Mouse (Mus musculus) heart, adult 2 months (tissue): ENCODE results near the gene Elk4. TPM values are rescaled to one million over a fixed set of nuclear protein-coding genes. Genes with fewer than 3 reads are reported as not detected.

Experiments
- DNase-seq, 2 experiments: peaks; one replicate each; pipeline ENCODE4 v3.0.0; 2021
- H3K27ac ChIP-seq: fragments of 200-600 bp; 2 replicates; pipeline ENCODE4 v1.8.1; 2022
- H3K27me3 ChIP-seq: fragments of 200-500 bp; 2 replicates; pipeline ENCODE4 v1.6.1; 2012; ENCODE audit warnings: mild to moderate bottlenecking, low read length, inconsistent platforms, mixed read lengths; ENCODE audit not compliant: control insufficient read depth, insufficient read depth
- H3K36me3 ChIP-seq: fragments of 200-500 bp; 2 replicates; pipeline ENCODE4 v1.6.1; 2012; ENCODE audit warnings: low read length, inconsistent platforms; ENCODE audit not compliant: control insufficient read depth, insufficient read depth
- H3K4me1 ChIP-seq: fragments of 200-500 bp; 2 replicates; pipeline ENCODE4 v1.6.1; 2011; ENCODE audit warnings: low read length; ENCODE audit not compliant: control insufficient read depth, insufficient read depth
- H3K4me3 ChIP-seq: fragments of 200-600 bp; 2 replicates; pipeline ENCODE4 v1.8.1; 2022
- H3K79me2 ChIP-seq: fragments of 200-500 bp; replicated peaks from 2 replicates; pipeline ENCODE4 v1.6.1; 2012; ENCODE audit warnings: mild to moderate bottlenecking, inconsistent platforms, low read length, moderate library complexity, mixed read lengths; ENCODE audit not compliant: control insufficient read depth, insufficient read depth
- H3K9ac ChIP-seq: fragments of 200-500 bp; 2 replicates; pipeline ENCODE4 v1.6.1; 2012; ENCODE audit warnings: low read depth, mild to moderate bottlenecking, control low read depth, inconsistent platforms, low read length, mixed read lengths
- CTCF ChIP-seq: fragments of 200-600 bp; IDR thresholded peaks from 2 replicates; pipeline ENCODE4 v1.8.1; 2022; ENCODE audit warnings: antibody characterized with exemption, mild to moderate bottlenecking, moderate library complexity
- EP300 ChIP-seq: fragments of 200-500 bp; IDR thresholded peaks from 2 replicates; pipeline ENCODE4 v1.6.1; 2011; ENCODE audit warnings: low read depth, low read length, control low read depth; ENCODE audit not compliant: insufficient read depth
- POLR2A ChIP-seq: fragments of 200-500 bp; IDR thresholded peaks from 2 replicates; pipeline ENCODE4 v1.6.1; 2011; ENCODE audit warnings: mild to moderate bottlenecking, low read depth, low read length, control low read depth; ENCODE audit not compliant: insufficient read depth
- WGBS: fragments of 180-500 bp; shearing (Covaris S2); methylation state at CpG from one replicate; pipeline ENCODE4 v1.1.7; 2018; 5-methylcytosine and 5-hydroxymethylcytosine counted together
- intact Hi-C: fragments of 180-260 bp; cut with DNase I; formaldehyde crosslinking; loops from one replicate; pipeline ENCODE4 v1.15.1; 2025
- polyA plus RNA-seq: library from polyadenylated mRNA; depleted of rRNA; stranded (reverse); fragments of >200 nt; gene quantifications from 2 replicates; pipeline ENCODE4 v1.2.3, GENCODE M21; 2012
- total RNA-seq, 2 experiments: library from RNA; stranded (reverse); gene quantifications; 2 replicates each; pipeline ENCODE4 v1.2.3; 2021

Elk4 gene
- total and polyA plus RNA-seq, 3 experiments = 20.8 to 77.4 (median 76.5) TPM

DNA sequence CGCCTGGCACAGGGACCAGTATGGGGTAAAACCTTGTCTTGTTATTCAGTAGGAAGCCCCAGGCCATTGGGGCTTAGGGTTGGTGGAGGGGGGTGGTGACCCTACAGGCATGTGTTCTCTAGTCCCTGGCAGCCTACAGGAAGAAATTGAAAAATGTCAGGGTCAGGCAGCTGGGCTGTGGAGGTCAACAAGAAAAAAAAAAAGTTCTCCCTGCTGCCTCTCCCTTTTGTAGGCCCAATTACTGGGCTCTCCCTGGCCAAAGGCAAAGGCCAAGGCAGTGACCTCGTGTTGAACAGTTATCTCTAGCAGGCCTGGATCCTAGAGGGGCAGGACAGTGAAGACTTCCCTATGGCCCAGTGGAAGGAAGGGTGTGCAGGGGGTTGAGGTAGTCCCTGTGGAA is 26.9 kb upstream of the Elk4 start:
- no peak for TF ChIP-seq POLR2A
- TF ChIP-seq EP300 = no peak
- TF ChIP-seq CTCF = no peak
- WGBS = 68% methylated on average over 2 of the region's 2 CpGs

DNA sequence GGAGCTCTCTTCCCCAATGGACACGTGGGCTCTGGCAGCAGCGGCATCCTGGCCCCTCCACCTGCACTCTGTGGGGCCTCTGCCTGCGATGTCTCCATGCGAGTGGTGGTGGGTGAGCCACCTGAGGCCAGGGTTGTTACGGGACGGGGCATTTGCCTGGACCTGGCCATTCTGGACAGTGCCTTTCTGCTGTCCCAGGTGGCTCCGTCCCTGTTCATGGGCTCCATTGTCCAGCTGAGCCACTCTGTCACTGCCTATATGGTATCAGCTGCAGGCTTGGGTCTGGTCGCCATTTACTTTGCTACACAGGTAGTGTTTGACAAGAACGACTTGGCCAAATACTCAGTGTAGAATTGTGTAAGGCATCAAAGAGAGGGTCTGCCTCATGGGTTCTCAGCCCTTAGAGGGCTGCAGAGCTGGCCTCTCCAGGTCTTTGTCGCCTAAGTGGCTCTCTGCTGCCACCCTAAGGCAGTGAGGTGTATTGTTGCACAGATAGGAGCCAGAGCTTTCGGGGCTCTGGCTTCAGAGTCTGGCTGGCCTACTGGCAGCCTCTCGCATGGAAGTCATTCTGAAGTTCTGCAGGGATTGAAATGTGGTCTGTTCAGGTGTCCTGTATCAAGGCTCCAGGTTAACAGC is 25.9 kb upstream of the Elk4 start:
- Histone ChIP-seq H3K79me2 (no peaks in the 10 kb centered on the region), H3K4me3 (no peak overlapping the region), H3K4me1 (peaks cover 1% of the 10 kb centered on the region; the same call in 1 of the 2 replicates), H3K27ac (no peak overlapping the region), H3K9ac (no peak overlapping the region), H3K36me3 (no peaks in the 10 kb centered on the region), H3K27me3 (no peaks in the 10 kb centered on the region)
- DNase-seq = peak; percentile 67 to 83
- intact Hi-C loops = loop anchor here (1.0 to 10.0 kb wide), 3 partner anchors 44 to 253 kb away; no protein-coding TSS in a partner anchor
- WGBS = 56% methylated on average over 12 of the region's 12 CpGs
- 0 out of 2 replicates have a peak, but pooled peaks have one; percentile 61 for TF ChIP-seq EP300
- peak; percentile 97 for TF ChIP-seq CTCF
- no peak for TF ChIP-seq POLR2A

More for the DNA sequence above, 26.9 kb upstream of the Elk4 start:
- no peak overlapping the region for H3K27ac ChIP-seq
- H3K4me1 ChIP-seq = peaks cover 1% of the 10 kb centered on the region; the same call in 1 of the 2 replicates
- intact Hi-C loops = loop anchor here (10.0 kb wide), 1 partner anchor 254 kb away; no protein-coding TSS in a partner anchor
- H3K36me3 ChIP-seq = no peaks in the 10 kb centered on the region
- no peak overlapping the region for H3K9ac ChIP-seq
- no peak for DNase-seq
- H3K79me2 ChIP-seq = no peaks in the 10 kb centered on the region
- H3K27me3 ChIP-seq = no peaks in the 10 kb centered on the region
- no peak overlapping the region for H3K4me3 ChIP-seq

- Histone ChIP-seq H3K4me3 (no peak overlapping the region), H3K27ac (no peak overlapping the region), H3K9ac (no peak overlapping the region), H3K27me3 (no peaks in the 10 kb centered on the region), H3K4me1 (peaks cover 1% of the 10 kb centered on the region; the same call in 1 of the 2 replicates), H3K36me3 (no peaks in the 10 kb centered on the region), H3K79me2 (no peaks in the 10 kb centered on the region)
- TF ChIP-seq CTCF = no peak; the same call in 1 of the 2 replicates
- peak; percentile 58; the same call in 1 of the 2 replicates for TF ChIP-seq EP300
- WGBS = 12% methylated on average over 5 of the region's 5 CpGs
- peak; percentile 71 to 83 for DNase-seq
- intact Hi-C loops = loop anchor here (2.0 to 10.0 kb wide), 2 partner anchors 134 to 252 kb away; no protein-coding TSS in a partner anchor
These were observed 24.5 kb upstream of the Elk4 start for GRCm38 (mm10) chr1:131982907-131983306.

- TF ChIP-seq EP300 = no peak
- no peak for TF ChIP-seq POLR2A
- no peak for TF ChIP-seq CTCF
- intact Hi-C loops = loop anchor here (2.0 to 10.0 kb wide), 2 partner anchors 133 to 251 kb away; no protein-coding TSS in a partner anchor
These were observed 23.6 kb upstream of the Elk4 start for GRCm38 (mm10) chr1:131983806-131984205.

DNA sequence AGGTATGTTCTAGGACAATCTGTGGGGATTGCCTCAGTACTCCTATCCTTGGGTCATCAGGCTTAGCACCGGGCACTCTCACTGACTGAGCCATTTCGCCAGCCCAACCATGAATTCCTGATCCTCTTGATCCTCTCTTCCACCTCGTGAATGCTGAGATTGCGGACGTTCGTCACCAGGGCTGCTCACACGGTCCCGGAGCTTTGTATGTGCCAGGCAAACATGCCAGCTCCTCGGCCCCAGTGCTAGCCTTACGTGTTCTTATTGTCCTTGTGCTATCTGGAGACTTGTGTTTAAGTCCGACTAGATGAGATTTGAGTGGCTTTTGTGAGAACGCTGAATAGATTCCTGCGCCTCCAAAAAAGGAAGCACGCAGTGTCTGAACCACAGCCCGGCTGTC is 20.0 kb upstream of the Elk4 start:
- H3K4me1 ChIP-seq = peaks cover 5% of the 10 kb centered on the region
- TF ChIP-seq CTCF = no peak
- TF ChIP-seq EP300 = no peak
- no peak overlapping the region for H3K27ac ChIP-seq
- no peak for DNase-seq
- H3K9ac ChIP-seq = no peak overlapping the region
- no peak overlapping the region for H3K4me3 ChIP-seq
- 56% methylated on average over 15 of the region's 15 CpGs for WGBS
- no peaks in the 10 kb centered on the region for H3K36me3 ChIP-seq
- intact Hi-C loops = loop anchor here (10.0 kb wide), 1 partner anchor 247 kb away; no protein-coding TSS in a partner anchor
- H3K79me2 ChIP-seq = no peaks in the 10 kb centered on the region
- no peaks in the 10 kb centered on the region for H3K27me3 ChIP-seq

More at GRCm38 (mm10) chr1:131983806-131984205, 23.6 kb upstream of the Elk4 start:
- no peak for DNase-seq
- no peak overlapping the region for H3K9ac ChIP-seq
- H3K36me3 ChIP-seq = no peaks in the 10 kb centered on the region
- H3K4me3 ChIP-seq = no peak overlapping the region
- peaks cover 1% of the 10 kb centered on the region; the same call in 1 of the 2 replicates for H3K4me1 ChIP-seq
- no peaks in the 10 kb centered on the region for H3K27me3 ChIP-seq
- 83% methylated on average over 2 of the region's 2 CpGs for WGBS
- no peak overlapping the region for H3K27ac ChIP-seq
- H3K79me2 ChIP-seq = no peaks in the 10 kb centered on the region

DNA sequence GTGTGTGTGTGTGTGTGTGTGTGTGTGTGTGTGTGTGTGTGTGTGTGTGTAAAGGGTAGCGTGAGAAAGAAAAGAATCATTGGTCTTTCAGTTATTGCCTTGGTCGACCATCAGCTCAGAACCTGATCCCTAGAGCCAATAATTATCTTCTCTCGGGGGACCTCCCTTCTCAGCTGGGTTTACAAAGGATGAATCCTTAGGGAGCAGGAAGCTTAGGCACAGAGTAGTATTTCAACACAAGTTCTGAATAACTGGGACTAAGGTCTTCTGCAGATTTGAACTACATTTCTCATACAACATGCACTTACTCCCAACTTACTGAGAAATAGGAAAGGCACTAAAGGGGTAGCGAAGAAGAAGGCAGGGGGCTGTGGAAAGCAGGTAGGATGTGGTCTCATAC is 17.9 kb upstream of the Elk4 start:
- no peak overlapping the region; the same call in 1 of the 2 replicates for H3K27ac ChIP-seq
- no peak overlapping the region for H3K4me3 ChIP-seq
- peaks cover 4% of the 10 kb centered on the region for H3K4me1 ChIP-seq
- TF ChIP-seq EP300 (no peak), POLR2A (no peak), CTCF (no peak)
- no peak for DNase-seq
- no peaks in the 10 kb centered on the region for H3K36me3 ChIP-seq
- H3K79me2 ChIP-seq = no peaks in the 10 kb centered on the region
- intact Hi-C loops = loop anchor here (10.0 kb wide), 1 partner anchor 245 kb away; no protein-coding TSS in a partner anchor
- H3K27me3 ChIP-seq = no peaks in the 10 kb centered on the region
- no peak overlapping the region for H3K9ac ChIP-seq
- WGBS = 66% methylated on average over 3 of the region's 4 CpGs
